Mouse (Mus musculus): ENCODE data around the gene Dynlrb2.

Dynlrb2 gene

GRCm38 (mm10) chr8:116504477-116505120 is at the start of gene Dynlrb2:
Gene Dynlrb2 (plus strand): TSS chr8:116504974.
- DNase-seq (ENCODE audit: low read depth): peak; percentile 98

DNA sequence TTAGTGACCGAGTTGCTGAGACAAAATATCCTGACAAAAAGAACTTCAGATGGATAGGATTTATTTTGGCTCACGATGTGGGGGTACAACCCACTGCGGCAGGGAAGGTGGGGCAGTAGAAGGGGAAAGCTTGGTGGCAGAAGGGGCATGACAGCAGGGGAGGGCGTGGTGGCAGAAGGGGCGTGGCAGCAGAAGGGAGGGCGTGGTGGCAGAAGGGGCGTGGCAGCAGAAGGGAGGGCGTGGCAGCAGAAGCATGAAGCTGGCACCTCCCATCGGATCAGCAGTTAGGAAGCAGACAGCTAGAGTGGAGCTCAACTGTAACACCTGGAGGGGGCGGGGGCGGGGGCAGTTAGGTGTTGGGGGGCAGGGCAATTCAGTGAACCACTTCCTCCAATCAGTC is 46.2 kb upstream of the Dynlrb2 start:
- DNase-seq (ENCODE audit: low read depth): no peak

GRCm38 (mm10) chr8:116461472-116461871 is 43.3 kb upstream of the Dynlrb2 start:
- DNase-seq (ENCODE audit: low read depth): no peak

DNA sequence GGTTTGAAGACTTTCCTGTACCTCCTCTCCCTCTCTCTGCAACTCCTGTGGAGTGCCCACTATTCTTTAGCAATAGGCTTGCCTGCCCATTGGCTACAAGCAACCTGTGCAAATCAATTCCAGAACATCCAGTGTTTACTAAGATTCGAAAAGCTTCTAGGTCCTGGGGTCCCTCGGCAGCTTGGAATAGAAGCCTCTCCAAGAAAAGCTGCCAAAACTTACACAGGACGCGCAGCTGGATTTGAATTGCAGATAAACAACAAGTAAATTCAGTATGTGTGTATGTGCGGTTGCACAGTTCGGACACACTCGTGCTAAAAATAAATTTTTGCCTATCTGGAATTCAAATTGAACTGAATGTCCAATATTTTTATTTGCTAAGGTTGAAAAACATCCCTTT is 38.2 kb upstream of the Dynlrb2 start:
- DNase-seq (ENCODE audit: low read depth): no peak

- DNase-seq (ENCODE audit: low read depth): no peak
Observed at GRCm38 (mm10) chr8:116467027-116467426, 37.7 kb upstream of the Dynlrb2 start.

- DNase-seq (ENCODE audit: low read depth): no peak
Observed at GRCm38 (mm10) chr8:116477941-116478340, 26.8 kb upstream of the Dynlrb2 start.

DNA sequence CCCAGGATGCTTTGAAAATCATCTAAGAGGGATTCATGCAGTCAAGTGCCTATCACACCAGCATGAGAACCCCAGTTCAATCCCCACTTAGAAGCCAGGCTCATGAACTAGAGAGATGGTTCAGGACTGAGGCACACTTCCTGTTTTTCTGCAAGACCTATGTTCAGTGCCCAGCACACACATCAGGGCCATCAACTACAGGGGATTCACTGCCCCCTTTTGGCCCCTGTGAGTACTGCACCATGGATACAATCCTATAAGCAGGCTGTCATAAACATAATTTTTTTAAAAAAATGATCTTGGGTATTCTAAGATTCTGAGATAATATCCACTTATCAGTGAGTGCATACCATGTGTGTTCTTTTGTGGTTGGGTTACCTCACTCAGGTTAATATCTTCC is 26.1 kb upstream of the Dynlrb2 start:
- DNase-seq (ENCODE audit: low read depth): peak; percentile 60

DNA sequence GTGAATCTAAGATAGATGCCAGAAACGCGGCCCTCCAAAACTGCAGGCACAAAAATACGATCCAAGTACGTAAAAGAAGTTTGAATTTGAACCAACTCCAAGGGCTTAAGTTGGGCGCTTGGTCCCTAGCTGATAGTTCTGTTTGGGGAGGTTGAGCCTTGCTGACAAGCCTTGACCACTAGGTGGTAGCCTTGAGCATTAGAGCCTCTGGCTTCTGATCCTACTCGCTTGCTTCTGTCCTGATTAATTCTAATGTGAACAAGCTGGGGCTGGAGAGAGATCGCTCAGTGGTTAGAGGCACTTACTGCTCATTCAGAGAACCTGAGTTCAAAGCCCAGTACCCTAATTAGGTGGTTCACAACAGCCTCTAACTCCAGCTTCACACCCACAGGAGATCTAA is 23.9 kb upstream of the Dynlrb2 start:
- peak; percentile 79 for DNase-seq (ENCODE audit: low read depth)

GRCm38 (mm10) chr8:116482738-116483137 is 22.0 kb upstream of the Dynlrb2 start:
- DNase-seq (ENCODE audit: low read depth): no peak

DNA sequence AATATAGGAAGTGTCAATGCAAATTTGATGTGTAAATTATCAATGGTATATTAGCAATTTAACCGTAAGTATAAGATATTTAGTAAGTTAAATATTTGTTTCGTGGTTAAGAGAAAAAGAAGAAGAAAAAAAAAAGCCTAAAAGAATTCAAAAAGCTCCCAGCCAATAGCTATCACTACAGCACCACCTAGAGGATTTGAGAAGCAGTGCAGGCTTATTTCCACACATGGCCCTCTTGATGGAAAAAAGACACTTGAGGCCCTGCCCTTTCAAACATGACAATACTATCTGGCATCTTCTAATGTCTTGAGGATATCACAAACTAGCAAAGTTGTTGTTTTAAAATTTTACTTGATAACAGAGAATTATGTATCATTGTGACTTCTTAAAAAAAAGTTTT is 20.7 kb upstream of the Dynlrb2 start:
- peak; percentile 66 for DNase-seq (ENCODE audit: low read depth)

DNA sequence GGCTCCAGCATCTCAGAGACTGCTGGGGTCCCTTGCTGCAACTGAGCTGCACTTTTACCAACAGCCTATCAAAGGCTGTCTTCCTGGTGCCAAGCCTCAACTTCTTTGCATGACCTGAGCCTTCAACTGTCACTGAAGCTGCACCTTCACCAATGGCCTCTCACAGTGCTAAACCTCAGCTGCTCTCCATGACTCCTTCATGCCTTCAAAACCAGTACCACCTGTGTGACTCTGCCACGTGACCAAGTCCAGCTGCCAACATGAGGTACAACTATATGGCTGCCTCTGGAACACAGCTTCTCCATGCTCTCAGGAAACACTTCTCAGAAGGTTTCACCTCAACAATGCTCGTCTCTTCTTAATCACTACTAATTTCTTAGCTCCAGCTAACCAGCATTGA is 16.2 kb upstream of the Dynlrb2 start:
- no peak for DNase-seq (ENCODE audit: low read depth)

- DNase-seq (ENCODE audit: low read depth): no peak
Observed at GRCm38 (mm10) chr8:116500057-116500809, 4.5 kb upstream of the Dynlrb2 start.

DNA sequence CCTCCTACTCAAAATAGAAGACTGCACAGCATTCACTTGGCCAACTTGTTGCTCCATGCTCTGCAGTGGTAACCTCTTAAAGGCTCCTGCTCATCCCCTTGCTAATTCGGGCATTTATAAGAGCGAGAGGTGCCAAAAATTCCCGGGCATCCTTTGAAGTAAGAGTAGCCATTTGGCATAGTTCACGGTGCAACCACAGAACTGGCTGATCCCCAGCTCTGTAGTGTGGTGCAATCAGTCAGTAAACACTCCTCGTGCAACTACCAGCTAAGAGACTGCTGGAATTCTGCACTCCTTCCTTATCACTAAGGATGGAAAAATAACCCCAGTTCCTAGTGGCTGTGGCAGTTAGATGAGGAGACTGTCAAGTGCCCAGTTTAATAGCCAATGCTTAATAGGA is 3.9 kb downstream of the Dynlrb2 start:
- DNase-seq (ENCODE audit: low read depth): no peak

DNA sequence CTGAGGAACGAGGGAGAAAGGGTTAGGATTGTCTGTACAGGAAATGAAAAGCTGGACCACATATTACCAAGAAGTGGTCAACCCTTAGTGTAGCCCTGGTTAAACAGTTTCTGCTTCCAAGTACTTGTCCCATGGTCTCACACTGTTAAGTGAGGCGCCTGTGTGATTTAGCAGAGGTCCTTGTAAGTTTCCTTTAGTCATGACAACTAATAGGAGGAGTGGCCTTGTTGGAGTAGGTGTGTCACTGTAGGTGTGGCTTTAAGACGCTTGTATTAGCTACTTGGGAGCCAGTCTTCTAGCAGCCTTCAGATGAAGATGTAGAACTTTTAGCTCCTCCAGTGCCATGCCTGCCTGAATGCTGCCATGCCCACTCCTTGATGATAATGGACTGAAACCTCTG is 4.5 kb downstream of the Dynlrb2 start:
- DNase-seq (ENCODE audit: low read depth): no peak

GRCm38 (mm10) chr8:116519676-116520075 is 14.9 kb downstream of the Dynlrb2 start:
- DNase-seq (ENCODE audit: low read depth): no peak

DNA sequence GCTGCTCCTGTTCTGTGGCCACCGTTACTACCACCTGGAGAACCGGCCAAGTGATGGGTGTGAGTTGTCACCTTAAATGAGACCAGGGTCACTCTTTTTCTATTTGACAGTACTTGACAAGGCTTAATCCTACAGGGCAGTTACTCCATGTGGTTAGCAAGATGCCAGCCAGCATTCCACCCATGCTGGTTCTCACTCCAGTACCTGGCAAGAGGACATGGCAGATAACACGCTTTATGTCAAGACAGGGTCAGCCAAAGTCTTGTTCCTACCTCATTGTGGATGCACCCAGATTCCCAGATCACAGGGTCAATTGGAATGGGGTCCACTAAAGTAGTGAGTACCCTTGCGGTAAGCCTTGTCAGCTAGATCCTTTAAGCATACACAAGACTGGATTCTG is 16.4 kb downstream of the Dynlrb2 start:
- no peak for DNase-seq (ENCODE audit: low read depth)

DNA sequence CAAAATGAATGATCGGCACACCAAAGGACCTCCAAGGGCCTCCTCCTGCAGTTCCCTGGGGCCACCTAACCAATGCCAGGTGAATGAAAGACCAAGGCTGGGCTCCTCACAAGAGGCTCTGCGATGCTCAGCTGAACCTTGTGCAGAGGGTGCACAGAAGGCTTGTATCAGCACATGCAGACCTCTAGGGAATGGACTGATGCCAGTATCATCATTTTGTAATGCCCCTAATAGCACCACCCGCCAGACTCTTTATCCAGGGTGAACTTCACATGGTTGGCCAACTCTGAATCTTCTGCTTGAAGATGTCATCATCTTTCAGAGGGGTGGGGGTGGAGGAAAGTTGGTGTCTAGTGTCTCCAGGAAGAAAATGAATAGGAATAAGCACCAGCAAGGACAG is 16.9 kb downstream of the Dynlrb2 start:
- DNase-seq (ENCODE audit: low read depth): no peak

DNA sequence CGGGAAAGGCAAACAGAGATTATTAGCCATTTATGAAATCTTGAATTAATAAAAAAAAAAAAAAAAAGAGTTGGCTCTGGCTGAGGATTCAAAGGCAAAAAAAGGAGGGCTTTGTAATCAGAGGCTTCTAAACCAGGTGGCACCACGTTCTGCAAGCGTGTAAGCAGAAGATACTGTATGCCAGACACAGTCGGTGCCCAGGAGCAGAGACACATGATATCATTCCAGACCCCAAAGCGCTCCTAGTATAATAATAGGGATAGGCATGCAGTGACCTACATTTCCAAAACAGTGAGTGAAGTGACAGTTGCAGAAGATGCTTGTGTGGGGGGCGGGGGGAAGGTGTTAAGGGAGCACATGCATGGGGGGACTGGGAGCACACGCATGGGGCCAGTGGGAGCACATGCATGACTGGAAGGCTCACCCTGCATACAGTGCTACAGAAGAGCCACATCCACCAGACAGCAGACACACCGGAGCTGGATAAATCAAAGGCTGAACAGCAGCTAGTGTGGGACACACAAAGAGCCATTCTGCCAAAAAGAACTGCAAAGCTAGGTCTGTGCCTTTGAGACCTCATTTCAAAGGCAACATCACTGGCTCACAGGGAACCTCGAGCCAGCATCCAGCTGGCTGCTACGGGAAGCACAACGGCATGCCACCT is 17.5 kb downstream of the Dynlrb2 start:
- no peak for DNase-seq (ENCODE audit: low read depth)

- no peak for DNase-seq (ENCODE audit: low read depth)
Observed at GRCm38 (mm10) chr8:116524915-116525314, 20.1 kb downstream of the Dynlrb2 start.

GRCm38 (mm10) chr8:116528736-116529135 is 24.0 kb downstream of the Dynlrb2 start:
- DNase-seq (ENCODE audit: low read depth): no peak

- DNase-seq (ENCODE audit: low read depth): peak; percentile 26
Observed at GRCm38 (mm10) chr8:116533081-116533480, 28.3 kb downstream of the Dynlrb2 start.

DNA sequence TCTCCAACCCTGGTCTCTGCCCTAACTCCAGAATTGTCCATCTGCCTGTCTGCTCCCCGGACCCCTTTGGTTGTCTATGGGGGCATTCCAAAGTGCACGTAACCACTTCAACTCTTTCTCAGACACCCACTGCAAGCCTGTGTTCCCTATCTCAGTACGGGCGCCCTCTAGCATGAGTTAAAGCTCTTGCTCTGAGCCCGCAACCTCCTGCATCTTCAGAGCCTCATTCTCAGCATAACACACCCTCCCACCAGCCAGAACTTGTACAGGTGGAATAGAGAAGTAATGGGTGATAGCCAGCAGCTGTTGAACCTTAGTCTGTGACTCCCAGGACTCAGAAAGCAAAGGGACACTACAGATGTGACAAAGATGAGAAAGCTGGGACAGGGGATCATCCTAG is 32.0 kb downstream of the Dynlrb2 start:
- no peak for DNase-seq (ENCODE audit: low read depth)

DNA sequence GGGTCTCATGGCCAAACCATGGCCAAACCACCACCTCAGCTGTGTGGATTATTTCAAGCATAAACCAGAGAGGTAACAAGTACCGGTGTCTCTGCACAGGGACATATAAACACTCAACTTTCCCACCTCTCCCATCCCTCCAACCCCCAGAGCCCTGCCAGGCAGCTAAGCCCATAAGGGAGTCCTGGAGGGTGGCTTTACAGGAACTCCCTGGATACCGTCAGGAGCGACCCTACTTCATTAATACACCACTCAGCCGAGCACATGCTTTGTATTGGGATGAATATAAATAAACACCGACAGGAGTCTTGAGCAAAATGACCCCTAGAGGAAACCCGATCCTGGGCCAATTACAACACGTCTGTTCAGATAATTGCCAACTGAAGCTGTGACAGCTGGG is 34.0 kb downstream of the Dynlrb2 start:
- DNase-seq (ENCODE audit: low read depth): no peak
